In genomic region chr8:116993095-116993867, GRCm38 (mm10) we compare ENCODE assay signal across 8 mouse cellular contexts. TPM values are rescaled to one million over a fixed set of nuclear protein-coding genes. Genes with fewer than 3 reads are reported as not detected.
DNase-seq lines count a peak whose midpoint lies in the region; ATAC-seq lines count a peak whose summit lies in the region.

Gcsh (minus strand) TSS chr8:116993537.

- H3K4me1 ChIP-seq in forebrain, embryonic 14.5 days (ENCODE audit: control insufficient read depth, insufficient read depth, low read length): peaks cover 8% of the 10 kb centered on the region; the same call in 1 of the 2 replicates
- H3K4me1 ChIP-seq in neural tube, embryonic 15.5 days: peaks cover 19% of the 10 kb centered on the region

- peak; percentile 100 for ATAC-seq in forebrain, embryonic 14.5 days
- peak; percentile 100 for ATAC-seq in neural tube, embryonic 15.5 days (ENCODE audit: low FRiP score)

- no peaks in the 10 kb centered on the region for H3K9me3 ChIP-seq in forebrain, embryonic 14.5 days (replicated peaks; ENCODE audit: control insufficient read depth, low read length)
- H3K9me3 ChIP-seq in neural tube, embryonic 15.5 days (replicated peaks): no peaks in the 10 kb centered on the region

- 0 out of 2 replicates have a peak within 1 kb of the TSS, but pooled peaks have one; percentile 2 for H3K27ac ChIP-seq in forebrain, embryonic 14.5 days (ENCODE audit: low read depth, low read length)
- peak within 1 kb of the TSS; percentile 79 for H3K27ac ChIP-seq in neural tube, embryonic 15.5 days (replicated peaks)

- under 1% methylated on average over 56 of the region's 56 CpGs for WGBS in forebrain, embryonic 14.5 days
- WGBS in neural tube, embryonic 15.5 days: under 1% methylated on average over 56 of the region's 56 CpGs

- no peaks in the 10 kb centered on the region for H3K36me3 ChIP-seq in forebrain, embryonic 14.5 days (ENCODE audit: control insufficient read depth, insufficient read depth, low read length)
- peaks cover 2% of the 10 kb centered on the region; the same call in 1 of the 2 replicates for H3K36me3 ChIP-seq in neural tube, embryonic 15.5 days

- peak within 1 kb of the TSS; percentile 69 for H3K9ac ChIP-seq in forebrain, embryonic 14.5 days (ENCODE audit: low read length)
- peak within 1 kb of the TSS; percentile 60 for H3K9ac ChIP-seq in neural tube, embryonic 15.5 days (replicated peaks)

- peak within 1 kb of the TSS; percentile 93 for H3K4me2 ChIP-seq in forebrain, embryonic 14.5 days (ENCODE audit: low read length)
- peak within 1 kb of the TSS; percentile 96 for H3K4me2 ChIP-seq in neural tube, embryonic 15.5 days

- no peaks in the 10 kb centered on the region for H3K27me3 ChIP-seq in forebrain, embryonic 14.5 days (replicated peaks; ENCODE audit: control insufficient read depth, insufficient read depth, low read length)
- 0 out of 2 replicates have a peak, but pooled peaks cover 2% of the 10 kb centered on the region for H3K27me3 ChIP-seq in neural tube, embryonic 15.5 days (replicated peaks)

- peak; percentile 100 for DNase-seq in ES-CJ7 (ENCODE audit: low read depth, low spot score)
- peak; percentile 97 for DNase-seq in cerebellum, adult 11 months
- DNase-seq in forebrain, embryonic 14.5 days (ENCODE audit: low spot score): peak; percentile 99
- DNase-seq in heart, postnatal 14 days: peak; percentile 98
- peak; percentile 99 for DNase-seq in layer of hippocampus, adult 11-12 months (ENCODE audit: low spot score)
- peak; percentile 100 for DNase-seq in lung, adult 18-20 months
- DNase-seq in testis, postnatal 14 days (ENCODE audit: low spot score): peak; percentile 99

- H3K4me3 ChIP-seq in forebrain, embryonic 14.5 days (ENCODE audit: low read depth, low read length): peak within 1 kb of the TSS; percentile 66
- H3K4me3 ChIP-seq in neural tube, embryonic 15.5 days (replicated peaks): peak within 1 kb of the TSS; percentile 86

- intact Hi-C loops in heart, postnatal 14 days (cut with DNase I): no loop called here

RNA-seq across cellular contexts. Expression of gene Gcsh, which starts in this region (rescaled TPM):
- polyA plus RNA-seq in forebrain, embryonic 14.5 days (2014; fragmentation: Nextera tagmentation; extraction: Ambion mirVana): 85.8 and 112 TPM in 2 replicates
- total RNA-seq in heart, postnatal 14 days (2021): 10 to 100 TPM; 32.7 to 34.9 TPM
- 108 and 116 TPM in 2 replicates for polyA plus RNA-seq in neural tube, embryonic 15.5 days (2015; fragmentation: Nextera tagmentation; extraction: Ambion mirVana)

Comparison
In these comparisons a context has a peak if more than half of its experiments do, and no peak if none do; other contexts are left out.
1. Peak in every context shown above with its lines: DNase-seq, ATAC-seq, H3K4me3 ChIP-seq and H3K27ac ChIP-seq.